Mouse (Mus musculus) lung, embryonic 16.5 days (tissue): Measurements from ENCODE around the gene Rapgef4. TPM values are rescaled to one million over a fixed set of nuclear protein-coding genes. Genes with fewer than 3 reads are reported as not detected.

Source experiments
- ATAC-seq: fragments of 200-750 bp; cut with Nextera tagmentation; 2 replicates; pipeline ENCODE4 v1.8.0; 2017; ENCODE audit warnings: low read depth, mild to moderate bottlenecking, moderate library complexity
- H3K27ac ChIP-seq: fragments of 300-500 bp; sonication (generic); 2 replicates; pipeline ENCODE4 v1.5.1; 2014; ENCODE audit warnings: mild to moderate bottlenecking, control low read depth, low read length
- H3K27me3 ChIP-seq: fragments of 300-500 bp; sonication (generic); 2 replicates; pipeline ENCODE4 v1.6.1; 2014; ENCODE audit warnings: low read depth, low read length, mixed read lengths; ENCODE audit not compliant: control insufficient read depth, insufficient read depth
- H3K36me3 ChIP-seq: fragments of 300-500 bp; sonication (generic); 2 replicates; pipeline ENCODE4 v1.6.1; 2014; ENCODE audit warnings: low read length; ENCODE audit not compliant: control insufficient read depth, insufficient read depth
- H3K4me1 ChIP-seq: fragments of 300-500 bp; sonication (generic); replicated peaks from 2 replicates; pipeline ENCODE4 v1.6.1; 2014; ENCODE audit warnings: low read length, mixed read lengths; ENCODE audit not compliant: control insufficient read depth, insufficient read depth
- H3K4me2 ChIP-seq: fragments of 300-500 bp; sonication (generic); 2 replicates; pipeline ENCODE4 v1.6.1; 2014; ENCODE audit warnings: low read depth, low read length, control low read depth
- H3K4me3 ChIP-seq: fragments of 300-500 bp; sonication (generic); 2 replicates; pipeline ENCODE4 v1.5.1; 2014; ENCODE audit warnings: mild to moderate bottlenecking, low read length, control low read depth
- H3K9ac ChIP-seq: fragments of 300-500 bp; sonication (generic); 2 replicates; pipeline ENCODE4 v1.6.1; 2014; ENCODE audit warnings: low read length, control low read depth
- H3K9me3 ChIP-seq: fragments of 300-500 bp; sonication (generic); 2 replicates; pipeline ENCODE4 v1.6.1; 2016; ENCODE audit warnings: low read length; ENCODE audit not compliant: control insufficient read depth
- WGBS: fragments of 180-500 bp; shearing (Covaris S2); extraction: QIAGEN DNeasy Blood & Tissue Kit; methylation state at CpG from one replicate; pipeline ENCODE4 v1.1.7; 2014; 5-methylcytosine and 5-hydroxymethylcytosine counted together
- polyA plus RNA-seq: library from polyadenylated mRNA; unstranded; fragments of >200 nt; fragmentation: Nextera tagmentation; extraction: Ambion mirVana; gene quantifications from 2 replicates; pipeline ENCODE4 v1.2.1, GENCODE M21; 2015

Gene Rapgef4
- polyA plus RNA-seq, 1 experiment from 2014 or later: 3.7 TPM

DNA sequence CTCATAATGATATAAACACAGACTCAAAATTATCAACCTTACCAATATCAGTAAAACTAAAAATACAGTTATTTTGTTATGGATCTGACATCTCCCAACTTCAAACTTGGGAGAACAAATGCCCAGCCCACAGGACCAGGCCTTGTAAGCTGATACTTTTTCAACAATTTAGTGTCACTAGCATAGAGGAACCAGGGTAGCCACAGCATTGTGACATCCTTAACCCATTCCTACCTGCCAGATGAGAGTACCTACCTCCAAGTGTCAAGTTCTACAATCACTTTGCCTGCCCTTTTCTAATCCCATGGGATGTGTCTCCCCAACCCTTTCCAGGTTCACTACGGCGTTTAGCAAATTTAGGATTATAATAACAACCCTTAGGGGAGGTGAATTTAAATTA lies 257.4 kb downstream of the Rapgef4 start:
- 82% methylated on average over 2 of the region's 2 CpGs for WGBS
- H3K27ac ChIP-seq: no peak overlapping the region
- no peaks in the 10 kb centered on the region for H3K9me3 ChIP-seq
- no peak overlapping the region for H3K4me3 ChIP-seq
- H3K27me3 ChIP-seq: no peaks in the 10 kb centered on the region
- H3K4me1 ChIP-seq: peaks cover 6% of the 10 kb centered on the region; the same call in 1 of the 2 replicates
- no peak overlapping the region for H3K9ac ChIP-seq
- no peak for ATAC-seq
- no peak overlapping the region for H3K4me2 ChIP-seq
- no peaks in the 10 kb centered on the region for H3K36me3 ChIP-seq

- no peaks in the 10 kb centered on the region for H3K9me3 ChIP-seq
- no peak overlapping the region for H3K9ac ChIP-seq
- H3K4me1 ChIP-seq: peaks cover 6% of the 10 kb centered on the region; the same call in 1 of the 2 replicates
- 73% methylated on average over 11 of the region's 11 CpGs for WGBS
- H3K36me3 ChIP-seq: no peaks in the 10 kb centered on the region
- no peak overlapping the region for H3K27ac ChIP-seq
- H3K27me3 ChIP-seq: no peaks in the 10 kb centered on the region
- ATAC-seq: no peak
- no peak overlapping the region for H3K4me3 ChIP-seq
- no peak overlapping the region for H3K4me2 ChIP-seq
Measured at GRCm38 (mm10) chr2:72238925-72239324, 257.9 kb downstream of the Rapgef4 start.

GRCm38 (mm10) chr2:72239456-72239855 lies 258.4 kb downstream of the Rapgef4 start:
- peaks cover 6% of the 10 kb centered on the region; the same call in 1 of the 2 replicates for H3K4me1 ChIP-seq
- no peak overlapping the region for H3K4me3 ChIP-seq
- H3K27me3 ChIP-seq: no peaks in the 10 kb centered on the region
- ATAC-seq: no peak
- 79% methylated on average over 8 of the region's 8 CpGs for WGBS
- H3K36me3 ChIP-seq: no peaks in the 10 kb centered on the region
- H3K4me2 ChIP-seq: no peak overlapping the region
- no peaks in the 10 kb centered on the region for H3K9me3 ChIP-seq
- no peak overlapping the region for H3K27ac ChIP-seq
- no peak overlapping the region for H3K9ac ChIP-seq

DNA sequence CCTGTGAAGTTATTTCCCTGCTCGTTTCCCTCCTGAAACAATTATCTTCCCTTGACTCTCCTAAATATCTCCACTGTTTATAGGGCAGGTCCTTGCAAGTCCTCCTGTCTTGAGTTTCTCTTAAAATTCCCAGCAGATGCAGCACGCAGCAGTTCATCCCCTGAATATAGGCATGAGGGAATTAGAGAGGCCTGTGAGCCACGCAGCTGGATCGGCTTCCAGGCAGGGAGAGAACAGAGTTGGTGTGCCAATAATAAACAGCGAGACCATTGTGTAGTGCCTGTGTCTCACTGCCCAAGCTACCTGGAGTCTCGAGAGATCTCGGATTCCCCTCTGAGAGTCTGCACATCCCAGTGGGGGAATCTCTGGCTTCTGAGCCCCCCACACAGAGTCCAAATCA lies 259.0 kb downstream of the Rapgef4 start:
- Histone ChIP-seq H3K36me3 (no peaks in the 10 kb centered on the region), H3K27ac (no peak overlapping the region), H3K4me2 (no peak overlapping the region), H3K4me3 (no peak overlapping the region), H3K27me3 (no peaks in the 10 kb centered on the region), H3K9ac (no peak overlapping the region), H3K4me1 (peaks cover 6% of the 10 kb centered on the region; the same call in 1 of the 2 replicates), H3K9me3 (no peaks in the 10 kb centered on the region)
- ATAC-seq: no peak
- 63% methylated on average over 7 of the region's 7 CpGs for WGBS

DNA sequence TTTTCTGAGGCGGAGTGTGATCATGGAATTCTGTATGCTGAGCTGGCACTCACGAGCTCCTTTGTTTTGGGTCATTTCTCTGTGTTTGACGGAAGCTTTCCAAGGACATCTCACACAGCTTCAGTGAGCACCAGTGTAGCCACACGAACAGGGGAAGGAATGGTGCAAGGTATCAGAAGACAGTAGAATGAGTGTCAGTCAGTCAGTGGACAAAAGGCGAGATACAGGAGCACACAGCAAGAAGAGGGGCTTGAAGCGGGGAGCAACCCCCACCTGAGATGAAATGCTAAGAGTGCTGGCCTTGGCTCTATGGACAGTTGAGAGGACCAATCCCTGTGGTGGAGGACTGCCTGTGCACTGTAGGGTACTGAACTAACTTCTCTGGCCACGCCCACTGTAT lies 259.7 kb downstream of the Rapgef4 start:
- no peak overlapping the region for H3K9ac ChIP-seq
- WGBS: 77% methylated on average over 7 of the region's 7 CpGs
- no peaks in the 10 kb centered on the region for H3K27me3 ChIP-seq
- H3K36me3 ChIP-seq: no peaks in the 10 kb centered on the region
- no peak overlapping the region for H3K4me2 ChIP-seq
- H3K4me1 ChIP-seq: peaks cover under 1% of the 10 kb centered on the region; the same call in 1 of the 2 replicates
- no peak overlapping the region for H3K27ac ChIP-seq
- no peaks in the 10 kb centered on the region for H3K9me3 ChIP-seq
- H3K4me3 ChIP-seq: no peak overlapping the region
- ATAC-seq: no peak

DNA sequence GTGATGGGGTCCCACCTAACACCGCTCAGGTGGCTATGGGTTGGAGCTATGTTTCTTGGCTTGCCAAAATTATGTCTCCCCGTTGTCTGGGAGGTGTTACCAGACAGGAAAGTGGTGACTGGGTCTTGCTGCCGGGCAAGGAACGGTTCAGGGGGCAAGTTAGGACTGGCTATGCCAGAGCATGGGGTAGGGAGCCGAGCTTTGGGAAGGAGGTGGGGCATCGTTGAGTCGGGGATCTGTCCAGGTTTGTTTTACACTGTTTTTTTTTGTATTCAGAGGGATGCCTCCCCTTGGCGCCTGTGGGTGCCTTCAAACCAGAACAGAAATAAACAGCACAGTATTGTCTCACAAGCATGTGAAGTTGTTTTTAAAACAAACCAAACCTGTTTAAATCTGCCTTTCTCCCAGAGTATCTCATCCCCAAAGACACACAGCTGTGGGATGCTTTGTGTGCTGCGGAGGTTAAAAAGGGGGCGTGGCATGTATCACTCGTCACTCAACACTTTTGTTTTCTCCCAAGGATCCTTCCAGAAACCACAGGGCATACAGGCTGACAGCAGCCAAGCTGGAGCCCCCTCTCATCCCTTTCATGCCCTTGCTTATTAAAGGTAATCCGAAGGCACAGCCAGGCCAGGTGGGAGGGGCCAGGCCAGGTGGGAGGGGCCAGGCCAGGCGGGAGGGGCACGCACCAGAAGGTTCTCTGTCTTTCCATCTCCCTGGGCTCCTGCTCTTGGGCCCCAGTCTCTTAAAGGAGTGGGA lies 260.9 kb downstream of the Rapgef4 start:
- H3K36me3 ChIP-seq: no peaks in the 10 kb centered on the region
- peak overlapping the region; percentile 38 for H3K4me2 ChIP-seq
- no peaks in the 10 kb centered on the region for H3K27me3 ChIP-seq
- WGBS: 42% methylated on average over 14 of the region's 14 CpGs
- H3K4me1 ChIP-seq: no peaks in the 10 kb centered on the region
- H3K9ac ChIP-seq: no peak overlapping the region
- H3K27ac ChIP-seq: no peak overlapping the region
- H3K9me3 ChIP-seq: no peaks in the 10 kb centered on the region
- peak; percentile 26; the same call in 1 of the 2 replicates for ATAC-seq
- peak overlapping the region; percentile 12 for H3K4me3 ChIP-seq

GRCm38 (mm10) chr2:72242910-72243675 lies 262.1 kb downstream of the Rapgef4 start:
- ATAC-seq: no peak
- no peak overlapping the region for H3K4me3 ChIP-seq
- 68% methylated on average over 12 of the region's 12 CpGs for WGBS
- H3K36me3 ChIP-seq: no peaks in the 10 kb centered on the region
- H3K4me1 ChIP-seq: no peaks in the 10 kb centered on the region
- no peaks in the 10 kb centered on the region for H3K9me3 ChIP-seq
- no peak overlapping the region for H3K9ac ChIP-seq
- H3K27ac ChIP-seq: no peak overlapping the region
- no peak overlapping the region for H3K4me2 ChIP-seq
- H3K27me3 ChIP-seq: no peaks in the 10 kb centered on the region

DNA sequence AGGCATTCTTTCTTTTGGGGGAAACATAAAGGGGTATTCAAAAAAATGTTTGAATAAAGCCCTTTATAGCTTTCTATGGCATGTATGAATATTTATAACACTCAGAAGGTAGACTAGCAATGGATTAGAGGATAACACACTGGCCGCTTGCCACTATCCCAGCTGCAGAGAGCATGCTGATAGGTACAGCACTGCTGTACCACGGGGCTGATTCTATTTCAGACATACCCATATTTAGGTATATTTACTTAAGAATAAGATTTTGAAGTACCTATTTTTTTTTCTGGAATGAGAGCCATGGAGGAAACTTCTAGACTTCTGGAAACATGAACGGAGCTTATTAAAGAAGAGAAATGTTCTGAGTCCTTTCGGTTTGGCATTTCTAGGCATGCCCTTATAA lies 264.6 kb downstream of the Rapgef4 start:
- no peak overlapping the region for H3K9ac ChIP-seq
- H3K9me3 ChIP-seq: no peaks in the 10 kb centered on the region
- H3K27ac ChIP-seq: no peak overlapping the region
- H3K4me3 ChIP-seq: no peak overlapping the region
- H3K36me3 ChIP-seq: no peaks in the 10 kb centered on the region
- H3K4me1 ChIP-seq: no peaks in the 10 kb centered on the region
- no peak for ATAC-seq
- no peak overlapping the region for H3K4me2 ChIP-seq
- 64% methylated on average over 4 of the region's 4 CpGs for WGBS
- no peaks in the 10 kb centered on the region for H3K27me3 ChIP-seq

DNA sequence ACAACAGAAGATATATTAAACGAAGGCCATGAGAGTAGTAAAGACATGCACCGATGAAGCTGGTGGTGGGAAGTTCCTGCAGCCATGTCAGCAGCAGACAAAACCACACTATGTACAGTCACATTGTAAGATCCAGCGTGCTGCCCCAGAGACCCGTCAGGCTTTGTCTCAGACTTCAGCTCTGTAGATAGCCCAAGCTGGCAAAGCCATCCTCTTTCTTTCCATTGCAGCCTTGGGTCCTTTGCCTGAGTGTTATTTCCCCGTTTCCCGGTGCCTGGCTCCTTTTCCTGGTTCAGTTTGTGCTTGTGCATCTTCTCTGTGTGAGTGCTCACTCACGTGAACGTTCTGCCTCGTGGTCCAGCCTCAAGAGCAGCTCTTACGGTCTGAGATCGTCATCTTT lies 265.3 kb downstream of the Rapgef4 start:
- WGBS: 81% methylated on average over 11 of the region's 11 CpGs
- no peaks in the 10 kb centered on the region for H3K27me3 ChIP-seq
- no peak overlapping the region for H3K4me3 ChIP-seq
- H3K27ac ChIP-seq: no peak overlapping the region
- H3K9ac ChIP-seq: no peak overlapping the region
- H3K4me1 ChIP-seq: no peaks in the 10 kb centered on the region
- H3K4me2 ChIP-seq: no peak overlapping the region
- H3K9me3 ChIP-seq: no peaks in the 10 kb centered on the region
- no peaks in the 10 kb centered on the region for H3K36me3 ChIP-seq
- ATAC-seq: no peak
